Mouse (Mus musculus): Measurements from ENCODE around the gene Camp. TPM values are rescaled to one million over a fixed set of nuclear protein-coding genes. Genes with fewer than 3 reads are reported as not detected.

Camp gene
- polyA plus RNA-seq, 1 experiment from 2014 or later: 0.76 TPM

DNA sequence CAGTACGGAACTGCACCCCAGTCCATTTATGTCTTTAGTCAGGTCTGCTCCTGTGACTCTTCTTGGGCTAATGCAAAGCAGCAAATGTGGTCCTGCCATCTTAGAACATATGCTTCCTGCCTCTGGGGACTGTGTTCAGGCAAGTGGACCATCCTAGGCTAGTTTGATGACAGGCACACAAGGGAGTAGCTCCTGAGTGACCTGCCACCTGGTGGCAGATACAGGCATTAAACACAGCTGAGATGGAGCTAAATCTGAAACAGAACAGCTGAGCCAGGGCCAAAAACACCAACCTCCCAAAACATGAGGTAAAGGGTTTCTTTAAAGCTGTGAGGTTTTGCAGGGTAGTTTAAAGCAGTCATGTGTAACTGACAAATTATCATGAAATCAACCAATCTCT, 51.4 kb downstream of the Camp start:
- H3K27ac ChIP-seq: no peak overlapping the region
- no peak overlapping the region for H3K4me3 ChIP-seq (replicated peaks)
- H3K27me3 ChIP-seq: no peaks in the 10 kb centered on the region
- no peak overlapping the region for H3K9ac ChIP-seq (replicated peaks)
- H3K4me2 ChIP-seq: no peak overlapping the region
- WGBS: 88% methylated on average over 1 of the region's 1 CpGs
- no peaks in the 10 kb centered on the region for H3K9me3 ChIP-seq
- no peak for ATAC-seq (ENCODE audit: insufficient number of reproducible peaks, insufficient read depth, low FRiP score, low TSS enrichment, low read depth)
- H3K4me1 ChIP-seq (replicated peaks): no peaks in the 10 kb centered on the region
- no peaks in the 10 kb centered on the region for H3K36me3 ChIP-seq

Small RNA genes within 50 kb of the gene (microRNA-seq; reads per million reads assigned to microRNA genes)
- 0.93 reads per million for gene Mir7089

Other genes with a start within 250 kb of the Camp start
- not detected in 2 replicates for gene Fbxw24, start 223.6 kb downstream of the Camp start, polyA plus RNA-seq (2016; fragmentation: Nextera tagmentation; extraction: Ambion mirVana)
- not detected in 2 replicates for gene Fbxw25, start 185.0 kb downstream of the Camp start, polyA plus RNA-seq (2016; fragmentation: Nextera tagmentation; extraction: Ambion mirVana)
- not detected in 2 replicates for gene Fbxw18, start 146.9 kb downstream of the Camp start, polyA plus RNA-seq (2016; fragmentation: Nextera tagmentation; extraction: Ambion mirVana)
- not detected in 2 replicates for gene Fbxw26, start 103.5 kb downstream of the Camp start, polyA plus RNA-seq (2016; fragmentation: Nextera tagmentation; extraction: Ambion mirVana)
- gene Fbxw27, start 58.9 kb downstream of the Camp start, polyA plus RNA-seq (2016; fragmentation: Nextera tagmentation; extraction: Ambion mirVana): not detected in 2 replicates
- gene Spink8, start 37.3 kb downstream of the Camp start, polyA plus RNA-seq (2016; fragmentation: Nextera tagmentation; extraction: Ambion mirVana): not detected in 2 replicates
- 77.0 and 80.5 TPM in 2 replicates for gene Nme6, start 16.9 kb downstream of the Camp start, polyA plus RNA-seq (2016; fragmentation: Nextera tagmentation; extraction: Ambion mirVana)
- gene Cdc25a, start 26.0 kb upstream of the Camp start, polyA plus RNA-seq (2016; fragmentation: Nextera tagmentation; extraction: Ambion mirVana): 49.5 and 55.5 TPM in 2 replicates
- gene Map4, start 81.8 kb upstream of the Camp start, polyA plus RNA-seq (2016; fragmentation: Nextera tagmentation; extraction: Ambion mirVana): 45.1 and 50.2 TPM in 2 replicates